ENCODE assay signal across 10 mouse cellular contexts in the genomic region with DNA sequence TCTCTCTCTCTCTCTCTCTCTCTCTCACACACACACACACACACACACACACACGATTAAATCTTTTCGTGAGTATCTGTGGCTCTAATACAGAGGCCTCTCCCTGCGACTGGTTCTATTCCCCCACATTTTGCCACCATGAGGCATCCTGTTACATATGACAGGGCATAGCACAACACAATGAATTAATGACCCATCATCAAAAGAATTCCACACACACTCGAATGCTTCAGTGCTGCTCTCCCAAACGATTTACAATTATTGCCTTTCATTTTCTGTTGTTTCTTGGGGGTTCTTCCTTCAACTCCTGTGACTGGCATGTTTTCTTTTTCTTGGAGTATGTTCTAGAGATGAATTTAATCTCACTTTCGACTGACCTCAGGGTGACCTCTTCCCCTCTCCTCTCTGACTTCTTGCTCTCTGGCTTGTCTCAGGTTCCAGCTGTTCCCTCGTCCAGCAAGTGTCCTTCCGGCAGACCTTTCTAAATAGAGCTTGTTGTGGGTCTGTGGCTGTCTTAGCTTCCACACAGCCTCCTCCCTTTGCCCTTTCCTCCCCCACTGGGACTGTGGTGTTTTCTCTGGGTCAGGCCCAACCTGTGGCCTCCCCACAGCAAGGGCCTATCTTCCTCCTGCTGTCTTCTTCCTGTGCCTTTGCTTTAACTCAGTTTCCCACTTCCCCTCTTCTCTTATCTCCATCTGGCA.
DNase-seq lines count a peak whose midpoint lies in the region; ATAC-seq lines count a peak whose summit lies in the region.
"Had no signal": no experiment of that assay in that cellular context is flagged by ENCODE, and none has a peak within 500 bp of the region (broad histone marks: within the 10 kb centered on the region; RNA-seq: fewer than 3 reads in every experiment).

No protein-coding gene starts in this region.

- peak; percentile 35; the same call in 1 of the 2 replicates for ATAC-seq in liver, embryonic 16.5 days (ENCODE audit: low read depth)

- H3K4me2 ChIP-seq in liver, embryonic 16.5 days (ENCODE audit: low read depth, low read length) = no peak overlapping the region
- H3K4me2 ChIP-seq: hindbrain, embryonic 15.5 days had no signal

- intact Hi-C loops in heart, postnatal 10 days (cut with DNase I) = no loop called here

- no peaks in the 10 kb centered on the region for H3K36me3 ChIP-seq in liver, embryonic 16.5 days (ENCODE audit: control insufficient read depth, insufficient read depth)
- H3K36me3 ChIP-seq: hindbrain, embryonic 15.5 days had no signal

- no peak overlapping the region for H3K4me3 ChIP-seq in liver, embryonic 16.5 days (ENCODE audit: low read depth, low read length)
- H3K4me3 ChIP-seq: hindbrain, embryonic 15.5 days had no signal

- H3K27ac ChIP-seq in liver, embryonic 16.5 days (ENCODE audit: low read length) = no peak overlapping the region
- H3K27ac ChIP-seq: hindbrain, embryonic 15.5 days; stomach, postnatal 0 days had no signal

- H3K9ac ChIP-seq in liver, embryonic 16.5 days (ENCODE audit: low read depth, low read length) = no peak overlapping the region
- H3K9ac ChIP-seq: hindbrain, embryonic 15.5 days had no signal

- 23% methylated on average over 8 of the region's 8 CpGs for WGBS in liver, embryonic 16.5 days (ENCODE audit: insufficient replicate concordance)

- H3K9me3 ChIP-seq in liver, embryonic 16.5 days (replicated peaks; ENCODE audit: control insufficient read depth, low read length) = no peaks in the 10 kb centered on the region
- H3K9me3 ChIP-seq: hindbrain, embryonic 15.5 days had no signal

- peak; percentile 53 for DNase-seq in kidney, adult 11 months
- no peak for DNase-seq in kidney, adult 18-20 months
- DNase-seq in embryo, embryonic 10 days (ENCODE audit: low spot score) = peak; percentile 78
- DNase-seq in heart, postnatal 10 days = peak; percentile 11 to 26
- no peak for DNase-seq in urinary bladder, adult 18-20 months (ENCODE audit: low spot score in 2 of 2)
- no peak for DNase-seq in retina, postnatal 1 day
- DNase-seq in ovary, postnatal 14 days (ENCODE audit: low spot score) = no peak

- no peaks in the 10 kb centered on the region for H3K4me1 ChIP-seq in liver, embryonic 16.5 days (ENCODE audit: control insufficient read depth, low read depth, low read length)
- H3K4me1 ChIP-seq: hindbrain, embryonic 15.5 days had no signal

- no peaks in the 10 kb centered on the region for H3K27me3 ChIP-seq in liver, embryonic 16.5 days (ENCODE audit: control insufficient read depth, insufficient read depth, low read depth, low read length)
- H3K27me3 ChIP-seq: hindbrain, embryonic 15.5 days had no signal

Comparison
In these comparisons a context has a peak if more than half of its experiments do, and no peak if none do; other contexts are left out.
1. DNase-seq: peak in kidney, adult 11 months (single experiment), embryo, embryonic 10 days (single experiment) and heart, postnatal 10 days (2 of 2); none in kidney, adult 18-20 months (single experiment), urinary bladder, adult 18-20 months (0 of 2), retina, postnatal 1 day (single experiment) and ovary, postnatal 14 days (single experiment).